Mouse (Mus musculus): Measurements from ENCODE around the gene Cnbd2.

DNA sequence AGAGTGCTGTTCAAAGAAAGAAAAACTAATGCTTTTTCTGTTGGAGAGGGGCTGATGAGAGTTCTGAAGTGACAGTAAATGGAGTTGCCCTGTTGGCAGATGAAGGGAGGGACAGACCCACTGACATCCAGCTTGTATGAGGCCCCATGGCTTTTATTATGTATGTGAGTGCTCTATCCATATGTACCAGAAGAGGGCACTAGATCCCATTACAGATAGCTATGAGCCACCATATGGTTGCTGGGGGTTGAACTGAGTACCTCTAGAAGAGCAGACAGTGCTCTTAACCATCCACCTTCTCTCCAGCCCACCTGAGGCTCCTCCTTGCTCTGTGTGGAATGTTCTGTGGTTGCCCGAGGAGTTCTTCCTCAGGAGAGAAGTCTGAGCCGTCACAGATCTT is 6.3 kb upstream of the Cnbd2 start:
- TF ChIP-seq POLR2A (IDR thresholded peaks at IDR 0.05; ENCODE audit: borderline replicate concordance, control insufficient read depth, low read depth, low read length) (no peak), CTCF (IDR thresholded peaks at IDR 0.05; ENCODE audit: control insufficient read depth, insufficient read depth, low read length) (peak; percentile 25; the same call in 1 of the 2 replicates)
